Mouse (Mus musculus): ENCODE results near the gene Scamp3. TPM values are rescaled to one million over a fixed set of nuclear protein-coding genes. Genes with fewer than 3 reads are reported as not detected.
A peak's percentile ranks its signal among the peaks of the same experiment; 100 is the strongest.

The Scamp3 gene
- 144 and 146 TPM in 2 replicates for polyA plus RNA-seq (2015; fragmentation: Nextera tagmentation; extraction: Ambion mirVana)

DNA sequence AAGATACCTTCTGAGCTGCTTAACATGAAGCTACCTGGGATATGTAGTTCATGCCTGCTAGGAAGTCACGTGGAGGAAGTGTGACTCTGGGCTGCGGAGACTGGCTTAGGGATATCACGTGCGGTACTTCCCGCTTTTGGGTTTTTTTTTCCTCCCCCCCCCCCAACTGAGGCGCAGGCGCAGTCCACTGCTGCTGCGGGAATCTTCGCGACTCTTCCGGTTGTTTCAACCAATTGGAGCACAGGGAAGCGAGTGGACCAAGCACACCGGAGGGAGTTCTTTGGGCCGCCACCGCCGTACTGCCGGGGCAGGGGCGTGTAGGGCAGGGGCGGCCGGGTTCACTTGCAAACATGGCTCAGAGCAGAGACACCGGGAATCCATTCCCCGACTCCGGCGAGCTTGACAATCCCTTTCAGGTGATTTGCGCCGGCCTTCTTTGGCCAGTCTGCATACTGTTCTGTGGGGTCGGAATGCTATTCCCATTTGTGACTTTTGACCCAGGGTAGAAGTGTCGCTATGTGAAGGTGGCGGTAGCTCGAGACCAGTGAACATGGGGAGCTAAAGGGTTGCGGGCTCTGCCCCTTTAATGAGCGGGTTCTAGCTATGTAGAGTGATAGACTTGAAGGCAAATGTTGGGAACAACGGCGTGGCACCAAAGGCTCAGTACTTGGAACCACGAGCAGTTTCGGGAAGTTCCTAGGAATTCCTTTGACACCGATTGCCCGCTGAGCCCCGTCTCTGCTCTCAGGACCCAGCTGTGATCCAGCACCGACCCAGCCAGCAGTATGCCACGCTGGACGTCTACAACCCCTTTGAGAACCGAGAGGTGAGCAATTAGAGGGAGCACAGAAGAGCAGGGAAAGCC, at the start of gene Scamp3:
Scamp3 (plus strand) TSS at position 232 of the 865 bp plus-strand sequence.
- Histone ChIP-seq H3K9ac (peak within 1 kb of the TSS; percentile 62), H3K9me3 (no peaks in the 10 kb centered on the region), H3K36me3 (replicated peaks) (peaks cover 53% of the 10 kb centered on the region), H3K4me3 (peak within 1 kb of the TSS; percentile 62), H3K27ac (peak within 1 kb of the TSS; percentile 74), H3K27me3 (replicated peaks) (no peaks in the 10 kb centered on the region), H3K4me1 (peaks cover 19% of the 10 kb centered on the region), H3K4me2 (peak within 1 kb of the TSS; percentile 92)
- peak; percentile 98 for ATAC-seq (replicated peaks)
- 0% methylated on average over 43 of the region's 43 CpGs for WGBS

DNA sequence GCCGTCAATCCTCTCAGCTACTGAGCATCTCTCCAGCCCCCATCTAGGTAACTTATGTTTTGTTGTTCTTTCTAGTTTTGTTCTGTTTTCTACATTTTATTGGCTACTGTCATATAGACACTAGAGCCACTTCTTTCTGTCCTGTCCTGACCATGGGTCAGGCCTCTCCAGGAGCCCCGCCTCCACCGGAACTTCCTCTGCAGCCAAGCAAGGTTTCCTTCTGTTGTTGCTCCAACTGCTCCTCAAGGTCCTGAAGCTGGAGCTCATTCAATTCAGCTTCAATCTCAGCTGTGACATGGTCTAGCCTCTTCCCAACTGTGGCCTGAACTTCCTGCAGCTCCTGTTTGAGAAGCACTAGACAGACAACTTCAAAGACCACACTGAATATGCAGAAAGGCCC, 47.4 kb upstream of the Scamp3 start:
- Histone ChIP-seq H3K27ac (no peak overlapping the region), H3K9me3 (no peaks in the 10 kb centered on the region), H3K36me3 (replicated peaks) (no peaks in the 10 kb centered on the region), H3K9ac (no peak overlapping the region), H3K4me1 (peaks cover 7% of the 10 kb centered on the region; the same call in 1 of the 2 replicates), H3K4me2 (no peak overlapping the region), H3K4me3 (no peak overlapping the region), H3K27me3 (replicated peaks) (no peaks in the 10 kb centered on the region)
- 96% methylated on average over 3 of the region's 3 CpGs for WGBS
- ATAC-seq (replicated peaks): no peak

DNA sequence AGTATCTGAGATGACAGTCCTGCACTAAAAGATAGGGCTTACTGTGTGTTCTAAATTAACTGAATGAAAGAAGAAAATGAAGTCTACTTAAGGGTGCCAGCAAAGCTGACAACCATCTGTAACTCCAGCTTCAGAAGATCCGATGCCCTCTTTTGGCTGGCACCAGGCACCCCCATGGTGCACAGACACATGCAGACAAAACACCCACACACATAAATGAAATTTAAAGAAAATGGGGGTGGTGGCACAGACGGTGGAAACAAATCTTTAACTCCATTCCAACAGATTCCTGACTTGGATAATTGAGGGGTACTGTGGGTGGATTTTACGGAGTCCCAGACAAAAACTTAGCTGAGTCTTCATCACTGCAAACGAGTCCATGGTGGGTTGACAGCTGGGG, 45.5 kb upstream of the Scamp3 start:
- H3K9me3 ChIP-seq: no peaks in the 10 kb centered on the region
- no peak overlapping the region for H3K4me3 ChIP-seq
- H3K4me2 ChIP-seq: peak overlapping the region; percentile 54
- H3K36me3 ChIP-seq (replicated peaks): no peaks in the 10 kb centered on the region
- peaks cover 7% of the 10 kb centered on the region; the same call in 1 of the 2 replicates for H3K4me1 ChIP-seq
- H3K27ac ChIP-seq: no peak overlapping the region
- peak overlapping the region; percentile 28; the same call in 1 of the 2 replicates for H3K9ac ChIP-seq
- no peaks in the 10 kb centered on the region for H3K27me3 ChIP-seq (replicated peaks)
- 47% methylated on average over 4 of the region's 4 CpGs for WGBS
- no peak for ATAC-seq (replicated peaks)

DNA sequence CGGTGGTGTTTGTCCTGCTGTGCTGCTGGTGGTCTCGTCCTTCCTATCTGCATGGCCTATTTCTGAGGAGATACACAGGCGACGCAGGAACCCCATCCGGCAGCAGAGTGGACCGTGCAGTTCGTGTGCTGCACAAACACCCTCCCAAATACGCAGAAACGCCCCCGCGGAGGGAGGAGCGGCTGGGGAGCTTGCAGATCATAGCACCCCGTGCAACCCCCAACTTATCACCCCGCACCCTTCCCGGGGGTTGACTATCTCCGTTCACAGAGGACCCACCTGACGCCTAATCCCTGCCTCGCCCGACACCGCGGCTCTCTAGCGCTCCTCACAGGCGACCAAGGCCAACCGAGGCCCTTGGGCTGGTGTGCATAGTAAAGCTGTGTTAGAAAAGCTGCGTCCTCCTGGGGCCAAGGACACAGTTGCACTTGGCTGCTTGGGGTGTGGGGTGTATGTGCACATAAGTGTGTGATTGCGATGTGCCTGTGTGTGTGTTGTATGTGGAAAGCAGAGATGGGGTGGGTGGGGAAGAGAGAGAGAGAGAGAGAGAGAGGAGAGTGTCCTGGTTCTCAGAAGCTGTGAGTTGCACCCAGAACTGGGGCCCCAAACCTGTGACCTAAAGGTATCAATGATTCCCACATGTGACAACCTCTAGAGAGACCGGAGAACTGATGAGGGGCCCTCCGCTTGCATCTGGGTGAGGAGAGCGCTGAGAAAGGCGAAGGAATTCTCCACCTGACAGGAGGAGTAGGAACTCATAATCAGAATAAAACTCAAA, 44.8 kb upstream of the Scamp3 start:
- H3K4me1 ChIP-seq: peaks cover 7% of the 10 kb centered on the region; the same call in 1 of the 2 replicates
- H3K4me3 ChIP-seq: peak overlapping the region; percentile 30
- H3K9ac ChIP-seq: peak overlapping the region; percentile 28; the same call in 1 of the 2 replicates
- ATAC-seq (replicated peaks): peak; percentile 20; the same call in 1 of the 2 replicates
- H3K27me3 ChIP-seq (replicated peaks): no peaks in the 10 kb centered on the region
- 14% methylated on average over 30 of the region's 30 CpGs for WGBS
- no peak overlapping the region for H3K27ac ChIP-seq
- peak overlapping the region; percentile 54 for H3K4me2 ChIP-seq
- H3K9me3 ChIP-seq: no peaks in the 10 kb centered on the region
- no peaks in the 10 kb centered on the region for H3K36me3 ChIP-seq (replicated peaks)

DNA sequence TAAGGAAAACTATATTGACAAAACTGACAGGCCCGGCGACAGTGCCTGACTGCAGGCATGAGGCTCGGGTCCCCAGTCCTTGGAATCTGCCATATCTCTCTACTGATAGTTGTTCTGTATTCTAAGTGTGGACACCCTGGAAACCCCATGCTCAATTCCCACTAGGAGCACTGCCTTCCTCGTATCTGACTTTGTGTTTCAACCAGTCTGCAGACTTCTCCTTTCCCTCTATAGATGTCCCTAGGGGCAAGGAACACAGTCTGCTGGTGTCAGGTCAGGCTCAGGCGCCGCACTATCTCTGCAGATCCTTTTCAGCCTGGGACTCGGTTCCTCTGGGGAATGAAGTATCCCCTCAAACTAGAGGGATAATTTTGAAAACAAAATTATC, 44.2 kb upstream of the Scamp3 start:
- Histone ChIP-seq H3K4me1 (peaks cover 7% of the 10 kb centered on the region; the same call in 1 of the 2 replicates), H3K4me2 (no peak overlapping the region), H3K9ac (no peak overlapping the region), H3K36me3 (replicated peaks) (no peaks in the 10 kb centered on the region), H3K27me3 (replicated peaks) (no peaks in the 10 kb centered on the region), H3K27ac (no peak overlapping the region), H3K9me3 (no peaks in the 10 kb centered on the region), H3K4me3 (no peak overlapping the region)
- no peak for ATAC-seq (replicated peaks)
- WGBS: 83% methylated on average over 7 of the region's 7 CpGs

DNA sequence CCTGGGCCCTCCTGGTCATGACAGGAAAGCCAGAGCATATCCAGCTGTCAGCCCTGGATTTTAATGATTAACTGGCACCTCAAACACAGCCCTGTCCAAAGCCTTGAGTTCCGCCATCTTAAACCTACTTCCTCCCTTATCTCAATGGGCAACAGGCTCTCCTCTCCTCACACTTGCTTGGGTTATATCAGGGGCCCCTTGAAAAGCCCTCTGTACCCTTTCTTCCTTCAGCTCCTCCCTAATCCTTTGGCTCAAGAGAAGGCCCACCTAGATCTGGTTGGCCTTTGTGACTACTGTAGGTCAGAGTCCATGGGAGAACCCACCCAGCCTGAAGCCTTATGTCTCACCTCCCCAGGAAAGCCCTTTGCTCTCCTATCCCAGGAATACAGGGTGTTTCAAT, 43.5 kb upstream of the Scamp3 start:
- no peaks in the 10 kb centered on the region for H3K27me3 ChIP-seq (replicated peaks)
- no peaks in the 10 kb centered on the region for H3K36me3 ChIP-seq (replicated peaks)
- no peak overlapping the region for H3K27ac ChIP-seq
- H3K4me3 ChIP-seq: no peak overlapping the region
- 88% methylated on average over 1 of the region's 1 CpGs for WGBS
- H3K9ac ChIP-seq: no peak overlapping the region
- H3K4me1 ChIP-seq: peaks cover 7% of the 10 kb centered on the region; the same call in 1 of the 2 replicates
- no peak overlapping the region for H3K4me2 ChIP-seq
- no peaks in the 10 kb centered on the region for H3K9me3 ChIP-seq
- ATAC-seq (replicated peaks): no peak

DNA sequence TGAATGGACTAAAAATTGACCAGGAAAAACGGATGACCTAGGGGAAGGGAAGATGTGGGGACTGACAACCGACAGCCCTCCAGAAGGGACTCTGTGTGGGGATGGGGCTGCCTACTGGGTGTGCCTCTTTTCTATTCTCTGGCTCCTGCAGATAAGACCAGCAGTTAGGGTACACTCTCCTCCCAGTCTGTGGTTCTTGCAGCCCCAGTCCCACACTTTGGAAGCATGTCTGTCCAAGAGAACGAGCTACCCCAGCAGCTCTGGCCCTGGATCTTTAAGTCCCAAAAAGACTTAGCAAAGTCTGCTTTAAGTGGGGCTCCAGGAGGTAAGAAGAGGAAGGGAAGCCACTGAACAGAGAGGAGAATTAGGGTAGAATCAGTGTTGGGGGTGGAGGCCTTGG, 41.3 kb upstream of the Scamp3 start, which contains the start of gene Pklr:
Pklr (plus strand) TSS at position 185 of the 400 bp plus-strand sequence.
- WGBS: 75% methylated on average over 3 of the region's 3 CpGs
- Histone ChIP-seq H3K4me1 (peaks cover 7% of the 10 kb centered on the region; the same call in 1 of the 2 replicates), H3K9me3 (no peaks in the 10 kb centered on the region), H3K9ac (no peak within 1 kb of the TSS), H3K27me3 (replicated peaks) (no peaks in the 10 kb centered on the region), H3K27ac (no peak within 1 kb of the TSS), H3K36me3 (replicated peaks) (no peaks in the 10 kb centered on the region), H3K4me2 (no peak within 1 kb of the TSS), H3K4me3 (no peak within 1 kb of the TSS)
- no peak for ATAC-seq (replicated peaks)

DNA sequence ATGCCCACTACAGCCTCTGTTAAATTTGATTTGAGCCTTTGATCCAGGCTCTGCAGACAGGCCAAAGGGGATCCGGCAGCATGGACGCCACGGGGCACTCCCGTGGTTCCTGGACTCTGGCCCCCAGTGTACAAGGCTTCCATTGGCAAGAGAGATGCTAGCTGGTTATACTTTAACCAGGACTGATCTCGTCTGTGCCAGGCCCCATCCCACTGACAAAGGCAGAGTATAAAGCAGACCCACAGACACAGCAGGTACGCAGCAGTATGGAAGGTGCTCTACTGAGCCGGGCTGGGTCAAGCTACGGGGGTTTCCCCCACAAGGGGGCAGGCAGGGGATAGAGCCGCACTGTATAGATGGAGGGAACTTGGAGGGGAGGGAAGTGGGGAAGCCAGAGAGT, 40.9 kb upstream of the Scamp3 start:
- H3K27me3 ChIP-seq (replicated peaks): no peaks in the 10 kb centered on the region
- H3K36me3 ChIP-seq (replicated peaks): no peaks in the 10 kb centered on the region
- no peaks in the 10 kb centered on the region for H3K9me3 ChIP-seq
- H3K4me3 ChIP-seq: no peak overlapping the region
- H3K4me2 ChIP-seq: no peak overlapping the region
- H3K9ac ChIP-seq: no peak overlapping the region
- ATAC-seq (replicated peaks): no peak
- no peak overlapping the region for H3K27ac ChIP-seq
- peaks cover 7% of the 10 kb centered on the region; the same call in 1 of the 2 replicates for H3K4me1 ChIP-seq
- WGBS: 49% methylated on average over 9 of the region's 9 CpGs

DNA sequence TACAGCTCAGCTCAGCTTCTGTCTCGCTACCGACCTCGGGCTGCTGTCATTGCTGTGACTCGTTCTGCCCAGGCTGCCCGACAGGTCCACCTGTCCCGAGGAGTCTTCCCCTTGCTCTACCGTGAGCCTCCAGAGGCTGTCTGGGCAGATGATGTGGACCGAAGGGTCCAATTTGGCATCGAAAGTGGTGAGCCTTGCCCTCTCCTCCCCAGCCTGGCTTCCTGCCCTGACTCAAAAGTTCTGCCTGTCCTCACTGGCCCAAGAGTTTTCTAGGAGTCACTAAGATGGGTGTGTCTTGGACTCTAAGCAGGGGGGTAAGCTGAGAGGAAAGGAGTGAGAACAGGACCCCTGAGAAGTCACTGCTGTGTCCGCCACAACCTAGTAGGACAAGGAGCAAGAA, 32.5 kb upstream of the Scamp3 start:
- ATAC-seq (replicated peaks): no peak
- no peak overlapping the region for H3K9ac ChIP-seq
- no peak overlapping the region for H3K4me3 ChIP-seq
- peaks cover 3% of the 10 kb centered on the region; the same call in 1 of the 2 replicates for H3K4me1 ChIP-seq
- H3K27me3 ChIP-seq (replicated peaks): peaks cover 9% of the 10 kb centered on the region; the same call in 1 of the 2 replicates
- peaks cover 3% of the 10 kb centered on the region; the same call in 1 of the 2 replicates for H3K36me3 ChIP-seq (replicated peaks)
- no peaks in the 10 kb centered on the region for H3K9me3 ChIP-seq
- WGBS: 88% methylated on average over 10 of the region's 10 CpGs
- H3K4me2 ChIP-seq: no peak overlapping the region
- H3K27ac ChIP-seq: no peak overlapping the region

DNA sequence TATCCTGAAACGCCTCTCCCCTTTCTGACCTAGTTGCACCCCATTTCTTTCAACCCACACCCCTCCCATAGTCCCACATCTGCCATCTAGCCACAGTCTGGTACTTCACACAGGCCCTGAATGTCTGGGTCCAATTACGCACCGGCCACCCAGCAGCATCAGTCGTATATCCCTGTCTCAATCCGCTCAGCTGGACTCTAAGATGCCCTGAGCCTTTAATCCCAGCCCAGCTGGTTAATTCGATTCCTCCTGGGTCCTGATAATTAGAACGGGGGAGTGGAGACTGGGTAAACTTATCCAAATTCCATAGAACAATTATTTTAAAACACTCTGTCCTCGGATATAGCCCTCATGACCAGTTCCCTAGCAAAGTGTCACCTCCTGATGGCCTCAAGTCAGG, 31.7 kb upstream of the Scamp3 start:
- ATAC-seq (replicated peaks): no peak
- Histone ChIP-seq H3K4me1 (peaks cover 3% of the 10 kb centered on the region; the same call in 1 of the 2 replicates), H3K27ac (no peak overlapping the region), H3K36me3 (replicated peaks) (peaks cover 4% of the 10 kb centered on the region; the same call in 1 of the 2 replicates), H3K4me2 (no peak overlapping the region), H3K4me3 (no peak overlapping the region), H3K27me3 (replicated peaks) (peaks cover 9% of the 10 kb centered on the region; the same call in 1 of the 2 replicates), H3K9ac (no peak overlapping the region), H3K9me3 (no peaks in the 10 kb centered on the region)
- WGBS: 27% methylated on average over 8 of the region's 8 CpGs

DNA sequence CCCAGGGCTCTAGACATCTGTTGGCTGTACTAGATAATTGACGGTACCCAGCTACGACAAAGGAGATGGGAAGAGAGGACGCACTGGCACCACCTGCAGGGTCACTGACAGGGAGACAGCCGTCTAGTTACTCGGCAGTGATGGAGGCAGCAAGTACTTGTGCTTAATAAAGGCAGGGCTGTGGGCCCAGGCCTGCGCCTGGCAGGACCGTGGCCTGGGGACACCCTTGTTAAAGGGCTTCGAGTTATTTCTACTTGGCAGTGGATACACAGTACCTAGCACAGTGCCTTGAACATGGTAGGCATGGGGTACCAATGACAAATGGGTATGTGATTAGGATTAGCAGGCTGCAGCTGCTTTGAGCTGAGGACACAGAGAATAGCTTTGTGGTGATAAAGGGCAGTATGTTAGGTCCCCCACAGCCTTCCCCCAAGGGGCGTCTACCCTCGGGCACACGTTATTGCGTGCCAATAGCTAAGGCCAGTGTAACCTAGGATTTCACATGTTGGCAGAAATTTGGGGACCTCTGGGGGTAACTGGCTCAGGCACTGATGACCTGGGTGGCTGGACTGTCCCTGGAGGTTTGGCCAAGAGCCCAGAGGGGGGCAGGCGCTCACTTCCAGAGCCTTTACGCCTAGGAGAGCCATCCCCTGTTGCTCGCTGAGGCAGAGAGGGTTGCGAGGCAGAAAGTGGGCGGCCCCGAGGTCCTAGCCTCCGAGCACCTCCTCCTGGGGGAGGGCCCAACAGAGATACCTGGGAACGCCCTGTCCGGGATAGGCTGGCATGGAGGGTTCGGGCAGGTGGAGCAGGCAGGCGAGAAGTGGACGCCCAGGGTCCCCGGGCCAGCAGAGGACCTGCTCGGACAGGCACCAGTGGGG, 29.9 kb upstream of the Scamp3 start:
- 24% methylated on average over 26 of the region's 26 CpGs for WGBS
- ATAC-seq (replicated peaks): 0 out of 2 replicates have a peak, but pooled peaks have one; percentile 25
- Histone ChIP-seq H3K4me3 (no peak overlapping the region), H3K27me3 (replicated peaks) (peaks cover 9% of the 10 kb centered on the region; the same call in 1 of the 2 replicates), H3K9ac (no peak overlapping the region), H3K27ac (no peak overlapping the region), H3K9me3 (no peaks in the 10 kb centered on the region), H3K36me3 (replicated peaks) (peaks cover 9% of the 10 kb centered on the region; the same call in 1 of the 2 replicates), H3K4me2 (no peak overlapping the region), H3K4me1 (peaks cover 3% of the 10 kb centered on the region; the same call in 1 of the 2 replicates)

All from midbrain, embryonic 15.5 days (tissue).